Mouse (Mus musculus): ENCODE data around the gene Basp1. TPM values are rescaled to one million over a fixed set of nuclear protein-coding genes. Genes with fewer than 3 reads are reported as not detected.

Basp1 gene
- polyA plus RNA-seq, 1 experiment from 2014 or later: 213 TPM

- Histone ChIP-seq H3K4me2 (ENCODE audit: low read length) (peak overlapping the region; percentile 46), H3K4me3 (ENCODE audit: low read depth, low read length) (no peak overlapping the region), H3K36me3 (ENCODE audit: control insufficient read depth, insufficient read depth, low read length) (no peaks in the 10 kb centered on the region), H3K27me3 (ENCODE audit: control insufficient read depth, insufficient read depth, low read depth, low read length) (no peaks in the 10 kb centered on the region), H3K9me3 (replicated peaks; ENCODE audit: control insufficient read depth, low read length, poor library complexity, severe bottlenecking) (no peaks in the 10 kb centered on the region), H3K4me1 (ENCODE audit: control insufficient read depth, insufficient read depth, low read length) (peaks cover 12% of the 10 kb centered on the region), H3K9ac (ENCODE audit: low read depth, low read length) (0 out of 2 replicates have a peak overlapping the region, but pooled peaks have one; percentile 25), H3K27ac (ENCODE audit: low read length) (0 out of 2 replicates have a peak overlapping the region, but pooled peaks have one; percentile 8)
- 23% methylated on average over 8 of the region's 8 CpGs for WGBS
- ATAC-seq: no peak
These were observed 32.6 kb upstream of the Basp1 start for GRCm38 (mm10) chr15:25446155-25446487.

GRCm38 (mm10) chr15:25445361-25446154 lies 32.0 kb upstream of the Basp1 start:
- Histone ChIP-seq H3K27ac (ENCODE audit: low read length) (0 out of 2 replicates have a peak overlapping the region, but pooled peaks have one; percentile 8), H3K36me3 (ENCODE audit: control insufficient read depth, insufficient read depth, low read length) (no peaks in the 10 kb centered on the region), H3K9ac (ENCODE audit: low read depth, low read length) (0 out of 2 replicates have a peak overlapping the region, but pooled peaks have one; percentile 25), H3K9me3 (replicated peaks; ENCODE audit: control insufficient read depth, low read length, poor library complexity, severe bottlenecking) (no peaks in the 10 kb centered on the region), H3K4me1 (ENCODE audit: control insufficient read depth, insufficient read depth, low read length) (peaks cover 12% of the 10 kb centered on the region), H3K27me3 (ENCODE audit: control insufficient read depth, insufficient read depth, low read depth, low read length) (no peaks in the 10 kb centered on the region), H3K4me3 (ENCODE audit: low read depth, low read length) (no peak overlapping the region), H3K4me2 (ENCODE audit: low read length) (peak overlapping the region; percentile 46)
- ATAC-seq: peak; percentile 37; the same call in 1 of the 2 replicates
- 6% methylated on average over 17 of the region's 17 CpGs for WGBS

GRCm38 (mm10) chr15:25444208-25444607 lies 30.6 kb upstream of the Basp1 start:
- H3K4me3 ChIP-seq (ENCODE audit: low read depth, low read length): no peak overlapping the region
- no peak overlapping the region for H3K4me2 ChIP-seq (ENCODE audit: low read length)
- peaks cover 12% of the 10 kb centered on the region for H3K4me1 ChIP-seq (ENCODE audit: control insufficient read depth, insufficient read depth, low read length)
- no peak overlapping the region for H3K9ac ChIP-seq (ENCODE audit: low read depth, low read length)
- H3K27me3 ChIP-seq (ENCODE audit: control insufficient read depth, insufficient read depth, low read depth, low read length): no peaks in the 10 kb centered on the region
- WGBS: 79% methylated on average over 10 of the region's 10 CpGs
- ATAC-seq: no peak
- H3K9me3 ChIP-seq (replicated peaks; ENCODE audit: control insufficient read depth, low read length, poor library complexity, severe bottlenecking): no peaks in the 10 kb centered on the region
- no peaks in the 10 kb centered on the region for H3K36me3 ChIP-seq (ENCODE audit: control insufficient read depth, insufficient read depth, low read length)
- H3K27ac ChIP-seq (ENCODE audit: low read length): no peak overlapping the region

- 81% methylated on average over 8 of the region's 8 CpGs for WGBS
- Histone ChIP-seq H3K36me3 (ENCODE audit: control insufficient read depth, insufficient read depth, low read length) (no peaks in the 10 kb centered on the region), H3K27ac (ENCODE audit: low read length) (no peak overlapping the region), H3K9ac (ENCODE audit: low read depth, low read length) (no peak overlapping the region), H3K4me2 (ENCODE audit: low read length) (no peak overlapping the region), H3K4me3 (ENCODE audit: low read depth, low read length) (no peak overlapping the region), H3K4me1 (ENCODE audit: control insufficient read depth, insufficient read depth, low read length) (peaks cover 12% of the 10 kb centered on the region), H3K27me3 (ENCODE audit: control insufficient read depth, insufficient read depth, low read depth, low read length) (no peaks in the 10 kb centered on the region), H3K9me3 (replicated peaks; ENCODE audit: control insufficient read depth, low read length, poor library complexity, severe bottlenecking) (no peaks in the 10 kb centered on the region)
- ATAC-seq: no peak
These were observed 29.7 kb upstream of the Basp1 start for GRCm38 (mm10) chr15:25443140-25443790.

- H3K27ac ChIP-seq (ENCODE audit: low read length): no peak overlapping the region
These were observed 28.3 kb upstream of the Basp1 start for GRCm38 (mm10) chr15:25441868-25442185.

GRCm38 (mm10) chr15:25440991-25441867 lies 27.7 kb upstream of the Basp1 start:
- no peak overlapping the region for H3K4me3 ChIP-seq (ENCODE audit: low read depth, low read length)
- 0 out of 2 replicates have a peak, but pooled peaks have one; percentile 29 for ATAC-seq

More at GRCm38 (mm10) chr15:25441868-25442185, 28.3 kb upstream of the Basp1 start:
- peaks cover 12% of the 10 kb centered on the region for H3K4me1 ChIP-seq (ENCODE audit: control insufficient read depth, insufficient read depth, low read length)
- H3K4me2 ChIP-seq (ENCODE audit: low read length): no peak overlapping the region
- ATAC-seq: 0 out of 2 replicates have a peak, but pooled peaks have one; percentile 10
- 63% methylated on average over 9 of the region's 9 CpGs for WGBS
- no peaks in the 10 kb centered on the region for H3K9me3 ChIP-seq (replicated peaks; ENCODE audit: control insufficient read depth, low read length, poor library complexity, severe bottlenecking)
- H3K27me3 ChIP-seq (ENCODE audit: control insufficient read depth, insufficient read depth, low read depth, low read length): no peaks in the 10 kb centered on the region
- no peak overlapping the region for H3K4me3 ChIP-seq (ENCODE audit: low read depth, low read length)
- H3K36me3 ChIP-seq (ENCODE audit: control insufficient read depth, insufficient read depth, low read length): no peaks in the 10 kb centered on the region
- no peak overlapping the region for H3K9ac ChIP-seq (ENCODE audit: low read depth, low read length)

GRCm38 (mm10) chr15:25440317-25440716 lies 26.8 kb upstream of the Basp1 start:
- Histone ChIP-seq H3K27ac (ENCODE audit: low read length) (no peak overlapping the region), H3K9ac (ENCODE audit: low read depth, low read length) (no peak overlapping the region), H3K9me3 (replicated peaks; ENCODE audit: control insufficient read depth, low read length, poor library complexity, severe bottlenecking) (no peaks in the 10 kb centered on the region), H3K36me3 (ENCODE audit: control insufficient read depth, insufficient read depth, low read length) (no peaks in the 10 kb centered on the region), H3K4me1 (ENCODE audit: control insufficient read depth, insufficient read depth, low read length) (peaks cover 1% of the 10 kb centered on the region; the same call in 1 of the 2 replicates), H3K4me3 (ENCODE audit: low read depth, low read length) (no peak overlapping the region), H3K27me3 (ENCODE audit: control insufficient read depth, insufficient read depth, low read depth, low read length) (no peaks in the 10 kb centered on the region), H3K4me2 (ENCODE audit: low read length) (no peak overlapping the region)
- 87% methylated on average over 8 of the region's 8 CpGs for WGBS
- ATAC-seq: no peak

More at GRCm38 (mm10) chr15:25440991-25441867, 27.7 kb upstream of the Basp1 start:
- Histone ChIP-seq H3K27ac (ENCODE audit: low read length) (no peak overlapping the region), H3K36me3 (ENCODE audit: control insufficient read depth, insufficient read depth, low read length) (no peaks in the 10 kb centered on the region), H3K9me3 (replicated peaks; ENCODE audit: control insufficient read depth, low read length, poor library complexity, severe bottlenecking) (no peaks in the 10 kb centered on the region), H3K27me3 (ENCODE audit: control insufficient read depth, insufficient read depth, low read depth, low read length) (no peaks in the 10 kb centered on the region), H3K4me1 (ENCODE audit: control insufficient read depth, insufficient read depth, low read length) (peaks cover 9% of the 10 kb centered on the region), H3K4me2 (ENCODE audit: low read length) (peak overlapping the region; percentile 34), H3K9ac (ENCODE audit: low read depth, low read length) (no peak overlapping the region)
- 21% methylated on average over 24 of the region's 24 CpGs for WGBS

GRCm38 (mm10) chr15:25432341-25432740 lies 18.8 kb upstream of the Basp1 start:
- H3K4me3 ChIP-seq (ENCODE audit: low read depth, low read length): no peak overlapping the region
- H3K4me1 ChIP-seq (ENCODE audit: control insufficient read depth, insufficient read depth, low read length): no peaks in the 10 kb centered on the region
- 67% methylated on average over 1 of the region's 1 CpGs for WGBS
- H3K27me3 ChIP-seq (ENCODE audit: control insufficient read depth, insufficient read depth, low read depth, low read length): no peaks in the 10 kb centered on the region
- H3K9me3 ChIP-seq (replicated peaks; ENCODE audit: control insufficient read depth, low read length, poor library complexity, severe bottlenecking): no peaks in the 10 kb centered on the region
- no peak for ATAC-seq
- H3K36me3 ChIP-seq (ENCODE audit: control insufficient read depth, insufficient read depth, low read length): no peaks in the 10 kb centered on the region
- no peak overlapping the region for H3K27ac ChIP-seq (ENCODE audit: low read length)
- no peak overlapping the region for H3K4me2 ChIP-seq (ENCODE audit: low read length)
- no peak overlapping the region for H3K9ac ChIP-seq (ENCODE audit: low read depth, low read length)

Data from midbrain, embryonic 16.5 days (tissue).